Mouse (Mus musculus): ENCODE measurements at regions not wholly inside any gene's neighbourhood (a gene's known extent, or its start where the extent isn't known, plus 50 kb on each side); places are given as distances from the start of the nearest gene placed in this dataset.
A peak's percentile ranks its signal among the peaks of the same experiment; 100 is the strongest.
"Not testable (repeated sequence)": the region's sequence is repeated elsewhere in the genome, so short reads cannot be mapped to it uniquely, and the experiment has no call there.

DNA sequence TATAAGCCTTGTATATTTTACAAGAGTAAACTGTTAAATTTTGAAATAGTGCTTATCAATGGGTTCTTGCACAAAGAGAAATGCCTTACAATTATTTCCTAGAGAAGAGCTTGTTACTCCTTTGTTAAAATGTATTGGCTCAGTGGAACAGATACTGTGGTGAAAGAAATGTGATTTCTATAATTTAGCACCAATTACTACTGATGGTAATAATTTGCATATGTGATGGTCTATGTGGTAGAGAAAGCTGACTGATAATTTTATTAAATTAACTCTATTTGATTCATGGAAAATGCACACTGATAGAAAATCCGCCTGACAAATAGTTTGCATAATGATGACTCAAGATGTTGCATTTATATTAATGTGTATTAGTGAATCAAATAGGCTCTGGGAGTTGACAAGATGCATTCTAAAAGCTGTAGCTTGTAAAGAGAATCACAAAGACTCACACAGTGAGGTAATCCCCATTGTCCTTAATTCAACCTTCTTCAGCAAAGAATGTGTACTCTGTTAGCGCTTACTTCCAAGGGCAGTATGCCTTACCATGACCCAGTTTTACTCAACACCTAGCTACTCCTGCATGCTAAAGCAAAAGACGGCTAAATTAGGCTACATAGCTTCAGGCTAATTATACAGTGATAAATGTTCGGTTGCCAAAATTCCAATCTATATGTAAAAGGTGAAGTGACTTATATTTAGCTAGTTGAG, 329.8 kb upstream of the Cenpq start:
- no peaks in the 10 kb centered on the region for H3K9me3 ChIP-seq
- ATAC-seq, result no peak

DNA sequence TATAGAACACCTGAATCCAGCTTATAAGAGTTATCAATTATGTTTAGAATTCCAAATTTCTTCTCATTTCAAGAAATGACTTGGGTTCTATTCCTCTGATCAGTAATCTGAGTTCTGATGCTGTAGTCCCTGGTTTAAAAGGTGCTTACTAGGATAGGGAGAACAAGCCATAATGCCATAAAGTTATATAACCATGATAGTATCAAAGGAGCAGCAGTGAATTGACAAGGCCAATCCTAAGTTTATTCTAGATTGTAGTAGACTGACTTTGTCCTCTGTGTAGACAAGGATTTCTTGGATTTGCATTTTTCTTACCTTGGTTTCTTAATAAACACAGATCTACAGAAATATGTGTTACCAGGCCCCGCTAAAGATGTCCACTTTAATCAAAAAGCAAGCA, 326.6 kb upstream of the Cenpq start:
- H3K36me3 ChIP-seq, result no peaks in the 10 kb centered on the region
- no peaks in the 10 kb centered on the region for H3K27me3 ChIP-seq (replicated peaks)
- no peak overlapping the region for H3K4me2 ChIP-seq (replicated peaks)
- WGBS, result 53% methylated on average over 1 of the region's 1 CpGs
- no peak overlapping the region for H3K4me3 ChIP-seq (replicated peaks)
- no peaks in the 10 kb centered on the region for H3K4me1 ChIP-seq (replicated peaks)
- no peak overlapping the region for H3K9ac ChIP-seq
- peak; percentile 89 for ATAC-seq
- no peak overlapping the region for H3K27ac ChIP-seq
- no peaks in the 10 kb centered on the region for H3K9me3 ChIP-seq

More for the DNA sequence above, 329.8 kb upstream of the Cenpq start:
- Histone ChIP-seq H3K4me2 (replicated peaks) (no peak overlapping the region), H3K27ac (no peak overlapping the region), H3K9ac (no peak overlapping the region), H3K4me1 (replicated peaks) (no peaks in the 10 kb centered on the region), H3K36me3 (no peaks in the 10 kb centered on the region), H3K4me3 (replicated peaks) (no peak overlapping the region), H3K27me3 (replicated peaks) (no peaks in the 10 kb centered on the region)
- WGBS, result 76% methylated on average over 4 of the region's 4 CpGs

DNA sequence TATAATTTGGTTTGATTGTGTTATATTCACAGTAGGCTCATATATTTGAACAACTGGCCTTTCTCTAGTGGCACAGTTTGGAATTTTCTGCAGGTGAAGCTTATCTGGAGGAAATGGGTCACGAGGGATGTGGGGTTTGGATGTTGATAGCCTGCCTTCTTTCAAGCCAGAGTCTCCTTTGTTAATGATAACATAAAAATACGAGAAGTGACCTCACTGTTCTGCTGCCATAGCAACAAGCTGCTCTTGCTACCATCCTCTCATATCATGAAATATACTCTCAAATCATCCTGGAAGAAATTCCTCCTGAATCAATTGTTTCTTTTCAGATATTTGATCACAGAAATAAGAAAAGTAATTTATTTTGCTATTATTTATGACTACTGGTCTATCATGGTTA, 313.6 kb upstream of the Cenpq start:
- WGBS, result 50% methylated on average over 2 of the region's 2 CpGs
- Histone ChIP-seq H3K36me3 (no peaks in the 10 kb centered on the region), H3K9me3 (no peaks in the 10 kb centered on the region), H3K4me2 (replicated peaks) (no peak overlapping the region), H3K27me3 (replicated peaks) (no peaks in the 10 kb centered on the region), H3K9ac (no peak overlapping the region), H3K27ac (no peak overlapping the region), H3K4me1 (replicated peaks) (no peaks in the 10 kb centered on the region), H3K4me3 (replicated peaks) (no peak overlapping the region)
- ATAC-seq, result no peak

- ATAC-seq, result no peak
- WGBS, result 81% methylated on average over 3 of the region's 3 CpGs
Measured at GRCm38 (mm10) chr17:41227128-41228014, 292.5 kb upstream of the Cenpq start.

DNA sequence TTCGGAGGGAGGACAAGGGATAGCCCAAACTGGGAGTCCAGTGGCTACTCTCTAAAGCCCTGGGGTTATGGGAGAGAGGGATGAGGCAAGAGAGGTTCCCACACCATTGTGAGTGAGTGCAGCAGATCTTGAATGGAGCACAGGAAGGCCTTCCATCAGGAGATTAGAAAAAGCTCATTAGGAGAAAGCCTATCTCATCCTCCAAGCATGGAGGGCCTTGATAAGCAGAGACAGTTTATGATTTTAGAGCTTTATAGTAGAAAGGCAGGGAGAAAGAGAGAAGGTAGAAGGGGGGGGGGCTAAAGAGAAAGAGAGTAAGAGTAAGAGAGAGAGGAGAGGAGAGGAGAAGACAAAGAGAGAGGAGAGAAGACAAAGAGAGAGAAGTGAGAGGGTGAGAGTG, 282.0 kb upstream of the Cenpq start:
- 95% methylated on average over 1 of the region's 1 CpGs for WGBS
- Histone ChIP-seq H3K27me3 (replicated peaks) (no peaks in the 10 kb centered on the region), H3K4me3 (replicated peaks) (no peak overlapping the region), H3K36me3 (no peaks in the 10 kb centered on the region), H3K4me1 (replicated peaks) (no peaks in the 10 kb centered on the region), H3K9ac (no peak overlapping the region), H3K27ac (no peak overlapping the region), H3K9me3 (no peaks in the 10 kb centered on the region), H3K4me2 (replicated peaks) (no peak overlapping the region)
- ATAC-seq, result no peak

More at GRCm38 (mm10) chr17:41227128-41228014, 292.5 kb upstream of the Cenpq start:
- Histone ChIP-seq H3K4me1 (replicated peaks) (no peaks in the 10 kb centered on the region), H3K27ac (no peak overlapping the region), H3K4me2 (replicated peaks) (no peak overlapping the region), H3K9me3 (no peaks in the 10 kb centered on the region), H3K4me3 (replicated peaks) (no peak overlapping the region), H3K9ac (no peak overlapping the region), H3K27me3 (replicated peaks) (no peaks in the 10 kb centered on the region), H3K36me3 (no peaks in the 10 kb centered on the region)

GRCm38 (mm10) chr17:41199417-41199816, 264.6 kb upstream of the Cenpq start:
- H3K4me1 ChIP-seq (replicated peaks); H3K4me2 ChIP-seq (replicated peaks); H3K9ac ChIP-seq; H3K27me3 ChIP-seq (replicated peaks); ATAC-seq; H3K9me3 ChIP-seq; H3K27ac ChIP-seq; H3K36me3 ChIP-seq; H3K4me3 ChIP-seq (replicated peaks): not testable (repeated sequence)
- WGBS, result 51% methylated on average over 4 of the region's 4 CpGs

DNA sequence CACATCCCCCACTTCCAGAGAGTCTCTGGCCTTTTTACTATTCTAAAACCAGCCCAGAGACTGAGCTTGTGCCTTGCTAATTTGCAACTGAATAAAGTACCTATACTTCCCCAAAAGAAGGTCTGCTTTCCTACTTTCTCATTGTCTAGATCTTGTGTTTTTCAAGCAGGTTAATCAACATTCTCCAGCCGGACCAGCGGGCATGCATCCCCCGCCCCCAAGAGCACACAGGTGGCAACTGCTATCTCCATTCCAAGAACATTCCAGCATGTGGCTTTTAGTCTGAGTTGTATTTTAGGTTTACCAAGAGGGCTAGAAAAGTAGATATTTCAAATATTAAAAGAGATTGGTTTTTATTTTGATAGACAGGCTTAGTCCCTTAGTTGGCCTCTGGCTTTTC, 255.5 kb upstream of the Cenpq start:
- ATAC-seq, result not testable (repeated sequence)

DNA sequence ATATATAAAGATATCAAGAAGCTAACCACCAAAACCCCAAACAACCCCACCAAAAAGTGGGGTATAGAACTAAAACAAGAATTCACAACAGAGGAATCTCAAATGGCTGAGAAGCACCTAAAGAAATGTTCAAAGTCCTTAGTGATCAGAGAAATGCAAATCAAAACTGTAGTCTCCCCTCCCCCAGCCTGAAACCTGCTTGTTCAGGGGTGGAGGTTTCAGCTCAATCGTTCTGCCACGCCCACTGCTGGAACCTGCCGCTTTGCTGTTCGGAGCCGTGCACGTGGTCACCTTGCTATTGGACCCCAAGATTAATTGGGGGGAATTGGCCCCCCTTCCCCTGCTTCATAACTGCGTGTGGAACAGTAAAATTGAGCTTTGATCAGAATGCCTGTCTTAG, 251.8 kb upstream of the Cenpq start:
- not testable (repeated sequence) for H3K27ac ChIP-seq; H3K4me2 ChIP-seq (replicated peaks); H3K36me3 ChIP-seq; H3K9me3 ChIP-seq; ATAC-seq; H3K4me1 ChIP-seq (replicated peaks); H3K27me3 ChIP-seq (replicated peaks); H3K4me3 ChIP-seq (replicated peaks); H3K9ac ChIP-seq
- 88% methylated on average over 7 of the region's 7 CpGs for WGBS

More for the DNA sequence above, 255.5 kb upstream of the Cenpq start:
- H3K36me3 ChIP-seq; H3K4me1 ChIP-seq (replicated peaks); H3K27ac ChIP-seq; H3K27me3 ChIP-seq (replicated peaks); H3K9ac ChIP-seq; H3K9me3 ChIP-seq; H3K4me2 ChIP-seq (replicated peaks); H3K4me3 ChIP-seq (replicated peaks): not testable (repeated sequence)
- 89% methylated on average over 3 of the region's 3 CpGs for WGBS

DNA sequence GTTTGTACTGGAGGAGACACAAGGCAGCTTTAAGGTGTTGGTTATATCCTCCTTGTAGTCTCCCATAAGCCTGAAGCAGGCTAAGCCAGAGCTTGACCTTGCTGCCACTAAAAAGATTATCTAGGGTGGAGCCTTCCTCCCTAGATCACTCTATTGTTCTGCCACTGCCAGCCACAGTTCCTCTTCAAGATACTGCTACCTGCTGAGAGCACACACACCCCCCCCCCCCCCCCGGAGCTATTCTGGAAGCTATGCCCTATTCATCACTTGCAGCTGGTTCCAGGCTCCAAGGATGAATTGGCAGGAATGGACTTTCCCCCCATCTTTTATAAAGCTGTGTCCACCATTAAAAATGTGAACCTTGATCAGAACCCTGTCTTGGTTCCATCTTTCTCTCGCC, 249.9 kb upstream of the Cenpq start:
- H3K4me3 ChIP-seq (replicated peaks), result no peak overlapping the region
- H3K9me3 ChIP-seq, result no peaks in the 10 kb centered on the region
- WGBS, result 75% methylated on average over 2 of the region's 2 CpGs
- no peaks in the 10 kb centered on the region for H3K27me3 ChIP-seq (replicated peaks)
- H3K36me3 ChIP-seq, result no peaks in the 10 kb centered on the region
- no peak overlapping the region for H3K9ac ChIP-seq
- ATAC-seq, result no peak
- no peaks in the 10 kb centered on the region for H3K4me1 ChIP-seq (replicated peaks)
- no peak overlapping the region for H3K27ac ChIP-seq
- H3K4me2 ChIP-seq (replicated peaks), result no peak overlapping the region

GRCm38 (mm10) chr17:41153736-41154453, 219.0 kb upstream of the Cenpq start:
- H3K27ac ChIP-seq, result no peak overlapping the region
- no peaks in the 10 kb centered on the region for H3K27me3 ChIP-seq (replicated peaks)
- H3K9ac ChIP-seq, result no peak overlapping the region
- H3K4me1 ChIP-seq (replicated peaks), result no peaks in the 10 kb centered on the region
- no peaks in the 10 kb centered on the region for H3K9me3 ChIP-seq
- H3K4me3 ChIP-seq (replicated peaks), result no peak overlapping the region
- 60% methylated on average over 3 of the region's 3 CpGs for WGBS
- no peak overlapping the region for H3K4me2 ChIP-seq (replicated peaks)
- no peak for ATAC-seq
- no peaks in the 10 kb centered on the region for H3K36me3 ChIP-seq

GRCm38 (mm10) chr17:41152427-41152826, 217.6 kb upstream of the Cenpq start:
- no peaks in the 10 kb centered on the region for H3K27me3 ChIP-seq (replicated peaks)
- 74% methylated on average over 2 of the region's 2 CpGs for WGBS
- H3K27ac ChIP-seq, result no peak overlapping the region
- no peak for ATAC-seq
- H3K4me1 ChIP-seq (replicated peaks), result no peaks in the 10 kb centered on the region
- H3K36me3 ChIP-seq, result no peaks in the 10 kb centered on the region
- H3K9me3 ChIP-seq, result no peaks in the 10 kb centered on the region
- no peak overlapping the region for H3K9ac ChIP-seq
- no peak overlapping the region for H3K4me3 ChIP-seq (replicated peaks)
- H3K4me2 ChIP-seq (replicated peaks), result no peak overlapping the region

- Histone ChIP-seq H3K4me3 (replicated peaks) (no peak overlapping the region), H3K27me3 (replicated peaks) (no peaks in the 10 kb centered on the region), H3K4me2 (replicated peaks) (no peak overlapping the region), H3K9me3 (no peaks in the 10 kb centered on the region), H3K27ac (no peak overlapping the region), H3K9ac (no peak overlapping the region), H3K36me3 (no peaks in the 10 kb centered on the region), H3K4me1 (replicated peaks) (no peaks in the 10 kb centered on the region)
- no peak for ATAC-seq
- 80% methylated on average over 4 of the region's 4 CpGs for WGBS
Measured at GRCm38 (mm10) chr17:41144523-41144922, 209.7 kb upstream of the Cenpq start.

Measured in intestine, embryonic 15.5 days (tissue).